Mouse (Mus musculus) neural tube, embryonic 14.5 days (tissue): ENCODE data around the gene Usp12. TPM values are rescaled to one million over a fixed set of nuclear protein-coding genes. Genes with fewer than 3 reads are reported as not detected.

Source experiments
- ATAC-seq: fragments of 200-750 bp; cut with Nextera tagmentation; 2 replicates; pipeline ENCODE4 v1.8.0; 2017; ENCODE audit warnings: low read depth, mild to moderate bottlenecking, moderate TSS enrichment, moderate library complexity
- H3K27ac ChIP-seq: fragments of 300-500 bp; sonication (generic); 2 replicates; pipeline ENCODE4 v1.5.1; 2014; ENCODE audit warnings: low read depth, mild to moderate bottlenecking, control low read depth, low read length, moderate library complexity, mixed read lengths
- H3K27me3 ChIP-seq: fragments of 300-500 bp; sonication (generic); 2 replicates; pipeline ENCODE4 v1.6.1; 2014; ENCODE audit warnings: low read length; ENCODE audit not compliant: control insufficient read depth, insufficient read depth
- H3K36me3 ChIP-seq: fragments of 300-500 bp; sonication (generic); 2 replicates; pipeline ENCODE4 v1.6.1; 2014; ENCODE audit warnings: low read length, mixed read lengths; ENCODE audit not compliant: control insufficient read depth, insufficient read depth
- H3K4me1 ChIP-seq: fragments of 300-500 bp; sonication (generic); 2 replicates; pipeline ENCODE4 v1.6.1; 2014; ENCODE audit warnings: low read length; ENCODE audit not compliant: control insufficient read depth, insufficient read depth
- H3K4me2 ChIP-seq: fragments of 300-500 bp; sonication (generic); 2 replicates; pipeline ENCODE4 v1.6.1; 2014; ENCODE audit warnings: mild to moderate bottlenecking, low read depth, low read length, control low read depth
- H3K4me3 ChIP-seq: fragments of 300-500 bp; sonication (generic); 2 replicates; pipeline ENCODE4 v1.5.1; 2014; ENCODE audit warnings: low read depth, low read length, control low read depth, mixed read lengths
- H3K9ac ChIP-seq: fragments of 300-500 bp; sonication (generic); replicated peaks from 2 replicates; pipeline ENCODE4 v1.6.1; 2014; ENCODE audit warnings: low read depth, mild to moderate bottlenecking, control low read depth, low read length, mixed read lengths
- H3K9me3 ChIP-seq: fragments of 300-500 bp; sonication (generic); 2 replicates; pipeline ENCODE4 v1.6.1; 2016; ENCODE audit warnings: low read length; ENCODE audit not compliant: control insufficient read depth
- WGBS: fragments of 180-500 bp; shearing (Covaris S2); extraction: QIAGEN DNeasy Blood & Tissue Kit; methylation state at CpG from one replicate; pipeline ENCODE4 v1.1.7; 2014; 5-methylcytosine and 5-hydroxymethylcytosine counted together
- polyA plus RNA-seq: library from polyadenylated mRNA; unstranded; fragments of >200 nt; fragmentation: Nextera tagmentation; extraction: Ambion mirVana; gene quantifications from 2 replicates; pipeline ENCODE4 v1.2.1, GENCODE M21; 2014

Usp12 gene
- 11.5 and 15.0 TPM in 2 replicates for polyA plus RNA-seq

DNA sequence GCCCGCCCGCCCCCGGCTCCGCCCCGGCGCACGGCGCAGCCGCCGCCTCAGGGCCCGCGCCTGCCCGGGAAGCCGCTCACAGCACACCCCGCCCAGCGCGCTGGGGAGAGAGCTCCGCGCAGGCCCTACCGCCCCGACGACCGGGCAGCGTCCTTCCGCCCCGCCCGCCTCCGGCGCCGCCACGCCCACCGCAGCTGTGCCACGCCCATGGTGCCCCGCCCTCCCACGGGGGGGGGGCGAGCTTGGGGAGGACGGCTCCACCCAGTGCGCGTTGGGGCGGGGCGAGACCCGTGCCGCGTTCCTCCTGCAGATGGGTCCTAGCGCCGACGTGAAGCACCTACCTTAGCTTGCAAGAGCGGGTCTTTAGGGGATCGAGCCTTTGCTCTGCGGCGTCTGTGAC, at the start of gene Usp12:
Usp12 (minus strand) TSS at position 154 of the 400 bp plus-strand sequence.
- H3K27ac ChIP-seq: peak within 1 kb of the TSS; percentile 88
- peak within 1 kb of the TSS; percentile 96 for H3K4me3 ChIP-seq
- under 1% methylated on average over 24 of the region's 51 CpGs for WGBS
- peak within 1 kb of the TSS; percentile 87 for H3K9ac ChIP-seq
- H3K4me2 ChIP-seq: peak within 1 kb of the TSS; percentile 66
- peaks cover 20% of the 10 kb centered on the region for H3K4me1 ChIP-seq
- H3K27me3 ChIP-seq: no peaks in the 10 kb centered on the region
- no peaks in the 10 kb centered on the region for H3K36me3 ChIP-seq
- ATAC-seq: peak; percentile 96
- H3K9me3 ChIP-seq: no peaks in the 10 kb centered on the region

DNA sequence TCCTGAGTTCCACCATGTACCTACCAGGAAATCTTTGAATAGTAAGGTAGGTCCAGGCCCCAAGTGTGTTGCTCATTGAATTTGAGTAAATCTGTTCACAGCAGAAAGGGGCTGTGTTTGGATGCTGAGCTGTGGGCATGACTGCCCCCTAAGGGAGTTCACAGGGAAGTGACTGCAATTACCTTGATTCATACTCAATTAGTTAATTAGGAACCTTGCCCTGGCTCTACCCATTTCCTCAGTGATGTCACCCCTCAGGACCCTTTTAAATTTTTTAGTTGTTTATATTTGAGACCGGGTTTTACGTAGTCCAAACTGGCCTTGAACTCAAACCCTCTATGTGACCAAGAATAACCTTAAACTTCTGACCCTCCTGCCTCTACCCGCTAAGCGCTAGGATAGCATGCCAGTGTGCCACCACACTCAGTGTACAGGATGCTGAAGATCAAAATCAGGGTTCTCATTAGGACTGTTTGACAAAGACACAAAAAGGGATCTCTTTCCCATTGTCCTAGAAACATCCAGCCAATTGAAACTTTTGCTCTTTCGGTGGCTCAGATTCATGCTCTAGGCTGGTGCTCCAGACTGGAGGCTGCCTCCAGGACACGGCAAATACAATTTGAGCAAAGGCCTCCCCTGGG, 49.6 kb upstream of the Usp12 start:
- peak; percentile 63 for ATAC-seq
- no peaks in the 10 kb centered on the region for H3K27me3 ChIP-seq
- H3K4me2 ChIP-seq: peak overlapping the region; percentile 99
- H3K36me3 ChIP-seq: no peaks in the 10 kb centered on the region
- H3K27ac ChIP-seq: peak overlapping the region; percentile 44; the same call in 1 of the 2 replicates
- H3K4me3 ChIP-seq: peak overlapping the region; percentile 64
- H3K4me1 ChIP-seq: no peaks in the 10 kb centered on the region
- no peaks in the 10 kb centered on the region for H3K9me3 ChIP-seq
- 8% methylated on average over 6 of the region's 6 CpGs for WGBS
- peak overlapping the region; percentile 60 for H3K9ac ChIP-seq

DNA sequence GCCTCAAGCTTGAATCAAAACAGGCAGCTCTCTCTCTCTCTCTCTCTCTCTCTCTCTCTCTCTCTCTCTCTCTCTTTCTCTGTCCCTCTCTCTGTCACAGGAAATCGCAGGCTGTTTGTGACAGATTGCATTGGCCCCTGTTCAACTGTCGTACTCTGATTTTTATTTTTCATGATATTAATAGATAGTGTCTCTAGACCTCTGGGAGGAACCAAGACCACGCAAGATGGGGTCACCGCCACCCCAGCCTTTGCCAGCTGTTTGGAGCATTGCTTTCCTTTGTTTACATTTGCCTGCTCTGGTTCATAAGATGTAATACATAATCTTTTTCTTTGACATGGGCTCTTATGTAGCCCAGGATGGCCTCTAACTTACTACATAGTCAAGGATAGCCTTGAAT, 47.2 kb upstream of the Usp12 start:
- H3K27me3 ChIP-seq: no peaks in the 10 kb centered on the region
- H3K36me3 ChIP-seq: peaks cover 10% of the 10 kb centered on the region
- WGBS: 97% methylated on average over 4 of the region's 4 CpGs
- H3K4me2 ChIP-seq: no peak overlapping the region
- ATAC-seq: no peak
- no peak overlapping the region for H3K9ac ChIP-seq
- no peaks in the 10 kb centered on the region for H3K9me3 ChIP-seq
- H3K4me1 ChIP-seq: no peaks in the 10 kb centered on the region
- no peak overlapping the region for H3K27ac ChIP-seq
- no peak overlapping the region for H3K4me3 ChIP-seq

DNA sequence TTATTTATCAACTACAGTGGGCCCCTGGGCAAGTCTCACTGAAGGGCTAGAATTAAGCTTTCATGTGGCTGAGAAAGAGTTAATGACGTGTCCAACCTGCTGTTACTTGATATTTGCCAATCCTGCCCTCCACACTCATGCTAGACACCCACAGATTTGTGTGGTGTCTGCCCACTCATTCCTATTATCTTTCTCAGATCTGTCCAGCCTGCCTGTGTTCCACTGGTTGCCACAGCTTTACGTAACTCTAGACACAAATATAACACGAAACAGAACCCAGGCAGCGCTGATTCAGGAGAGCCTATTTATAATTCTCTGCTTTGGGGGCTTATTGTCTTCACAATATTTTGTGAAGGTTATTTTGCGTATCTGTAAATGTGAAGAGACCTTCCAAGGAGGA, 46.5 kb upstream of the Usp12 start:
- Histone ChIP-seq H3K27me3 (no peaks in the 10 kb centered on the region), H3K9ac (no peak overlapping the region), H3K4me2 (no peak overlapping the region), H3K4me1 (no peaks in the 10 kb centered on the region), H3K36me3 (peaks cover 17% of the 10 kb centered on the region), H3K4me3 (no peak overlapping the region), H3K27ac (no peak overlapping the region), H3K9me3 (no peaks in the 10 kb centered on the region)
- WGBS: 91% methylated on average over 5 of the region's 5 CpGs
- ATAC-seq: no peak

DNA sequence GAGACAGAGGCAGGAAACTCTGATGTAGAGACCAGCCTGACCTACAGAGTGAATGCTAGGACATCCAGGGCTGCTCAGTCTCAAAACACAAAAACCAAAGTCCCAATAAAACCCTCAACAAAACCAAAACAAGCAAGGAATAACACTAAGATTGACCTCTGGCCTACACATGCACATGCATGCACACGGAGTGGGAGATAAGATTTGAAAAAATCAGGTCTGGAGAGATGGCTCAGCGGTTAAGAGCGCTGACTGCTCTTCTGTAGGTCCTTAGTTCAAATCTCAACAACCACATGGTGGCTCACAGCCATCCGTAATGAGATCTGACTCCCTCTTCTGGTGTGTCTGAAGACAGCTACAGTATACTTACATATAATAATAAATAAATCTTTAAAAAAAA, 45.6 kb upstream of the Usp12 start:
- 91% methylated on average over 4 of the region's 4 CpGs for WGBS

DNA sequence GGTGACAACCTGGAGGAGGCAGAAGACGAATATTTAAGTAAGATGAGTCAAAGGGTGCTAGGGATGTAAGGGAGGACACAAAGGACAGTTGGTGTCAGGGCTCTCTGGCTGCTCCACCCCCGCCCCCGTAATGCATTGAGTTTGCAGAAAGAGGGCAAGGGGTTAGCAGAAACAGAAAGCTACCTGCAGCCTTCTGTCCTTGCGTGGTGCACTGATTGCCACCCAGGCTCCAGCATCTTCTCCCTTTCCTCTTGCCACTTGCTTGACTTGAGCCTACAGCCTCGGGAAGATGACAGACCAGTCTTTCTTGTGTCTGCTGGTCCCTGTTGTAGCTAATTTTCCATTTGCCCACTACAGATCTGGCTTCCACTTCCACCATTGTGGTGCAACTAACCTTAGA, 45.0 kb upstream of the Usp12 start:
- Histone ChIP-seq H3K9ac (no peak overlapping the region), H3K4me2 (no peak overlapping the region), H3K4me3 (no peak overlapping the region), H3K27ac (no peak overlapping the region), H3K36me3 (peaks cover 31% of the 10 kb centered on the region), H3K4me1 (0 out of 2 replicates have a peak, but pooled peaks cover 3% of the 10 kb centered on the region), H3K9me3 (no peaks in the 10 kb centered on the region), H3K27me3 (no peaks in the 10 kb centered on the region)
- WGBS: 47% methylated on average over 5 of the region's 5 CpGs
- ATAC-seq: no peak

More for the DNA sequence above, 45.6 kb upstream of the Usp12 start:
- Histone ChIP-seq H3K9me3 (no peaks in the 10 kb centered on the region), H3K4me2 (no peak overlapping the region), H3K27me3 (no peaks in the 10 kb centered on the region), H3K27ac (no peak overlapping the region), H3K36me3 (peaks cover 26% of the 10 kb centered on the region), H3K4me3 (no peak overlapping the region), H3K4me1 (no peaks in the 10 kb centered on the region), H3K9ac (no peak overlapping the region)
- ATAC-seq: no peak

DNA sequence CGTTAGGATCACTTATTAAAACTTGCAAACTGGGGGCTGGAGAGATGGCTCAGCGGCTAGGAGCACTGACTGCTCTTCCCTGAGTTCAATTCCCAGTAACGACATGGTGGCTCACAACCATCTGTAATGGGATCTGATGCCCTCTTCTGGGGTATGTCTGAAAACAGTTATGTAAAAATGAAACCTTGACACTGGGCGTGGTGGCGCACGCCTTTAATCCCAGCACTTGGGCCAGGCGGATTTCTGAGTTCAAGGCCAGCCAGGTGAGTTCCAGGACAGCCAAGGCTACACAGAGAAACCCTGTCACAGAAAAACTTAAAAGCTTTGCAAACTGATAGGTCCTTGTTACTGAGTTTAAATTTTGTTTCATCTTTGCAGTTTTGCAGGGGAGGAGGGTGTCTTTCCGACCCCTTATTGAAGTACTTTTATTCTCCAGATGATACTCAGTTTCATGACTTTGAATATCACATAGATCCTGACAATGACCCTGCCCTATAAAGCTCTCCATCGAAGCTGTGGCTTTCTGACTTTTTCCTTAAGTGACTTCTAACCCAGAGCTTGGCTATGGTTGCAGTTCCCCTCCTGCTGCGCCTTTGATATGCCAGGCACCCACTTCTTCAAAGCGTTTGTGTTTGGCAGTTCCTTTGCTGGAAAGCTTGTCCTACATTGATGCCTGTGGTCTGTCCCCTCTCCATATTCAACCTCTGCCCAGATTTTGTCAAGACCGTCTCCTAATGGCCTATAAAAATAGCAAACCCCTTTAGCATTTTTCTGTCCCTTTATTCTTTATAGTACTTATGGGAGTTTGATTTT, 44.2 kb upstream of the Usp12 start:
- Histone ChIP-seq H3K27me3 (no peaks in the 10 kb centered on the region), H3K9ac (no peak overlapping the region), H3K9me3 (no peaks in the 10 kb centered on the region), H3K36me3 (peaks cover 37% of the 10 kb centered on the region), H3K27ac (no peak overlapping the region), H3K4me2 (no peak overlapping the region), H3K4me3 (no peak overlapping the region), H3K4me1 (peaks cover 9% of the 10 kb centered on the region)
- ATAC-seq: no peak
- 48% methylated on average over 12 of the region's 12 CpGs for WGBS

DNA sequence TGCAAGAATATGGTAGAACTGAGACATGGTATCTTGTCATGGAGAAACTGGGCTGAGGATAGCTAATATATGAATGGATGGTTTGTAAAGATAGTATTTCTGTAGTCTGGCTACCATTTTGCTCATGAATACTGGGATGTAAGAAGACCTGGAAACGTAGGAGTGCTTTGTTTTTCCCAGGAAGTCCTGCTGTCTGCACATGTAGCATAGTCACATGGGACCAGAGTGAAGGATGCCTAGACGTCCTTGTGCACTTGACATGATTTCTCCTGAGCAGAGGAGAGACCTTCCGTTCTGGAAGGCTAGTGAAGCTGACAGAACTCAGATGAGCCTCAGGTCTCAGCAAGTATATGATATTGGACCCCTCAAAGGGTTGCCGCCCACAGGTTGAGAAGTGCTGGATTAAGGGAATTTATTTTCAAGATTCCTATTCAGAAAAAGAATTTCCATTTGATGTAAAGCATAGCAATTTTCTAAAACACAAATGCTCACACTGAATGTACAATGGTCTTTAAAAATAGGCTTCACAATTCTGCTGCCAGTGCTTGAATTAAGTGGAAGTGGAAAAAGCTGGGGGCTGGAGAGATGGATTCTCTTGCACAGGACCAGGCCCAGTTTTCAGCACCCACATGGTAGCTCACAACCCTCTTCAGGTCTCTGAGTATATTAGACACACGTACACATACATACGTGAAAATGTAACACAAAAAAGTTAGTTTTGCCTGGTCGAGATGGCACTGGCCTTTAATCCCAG, 43.3 kb upstream of the Usp12 start:
- Histone ChIP-seq H3K27me3 (no peaks in the 10 kb centered on the region), H3K4me3 (no peak overlapping the region), H3K9me3 (no peaks in the 10 kb centered on the region), H3K9ac (no peak overlapping the region), H3K27ac (no peak overlapping the region), H3K4me2 (no peak overlapping the region), H3K4me1 (peaks cover 14% of the 10 kb centered on the region), H3K36me3 (peaks cover 37% of the 10 kb centered on the region)
- no peak for ATAC-seq
- 61% methylated on average over 7 of the region's 7 CpGs for WGBS
